In genomic region chr6:145075548-145076224, GRCm38 (mm10) we compare ENCODE assay signal across 8 mouse cellular contexts. TPM values are rescaled to one million over a fixed set of nuclear protein-coding genes. Genes with fewer than 3 reads are reported as not detected.
DNase-seq lines count a peak whose midpoint lies in the region; ATAC-seq and TF ChIP-seq lines count a peak whose summit lies in the region.

Bcat1 (minus strand) TSS chr6:145076184.

- no peak for TF ChIP-seq POLR2A in ES-Bruce4 (IDR thresholded peaks at IDR 0.05; ENCODE audit: insufficient read depth, low read length)
- no peak for TF ChIP-seq POLR2A in cortical plate, adult 2 months (IDR thresholded peaks at IDR 0.05; ENCODE audit: extremely low read depth, insufficient read depth, low read length)

- DNase-seq in kidney, adult 18-20 months, result peak; percentile 17
- DNase-seq in kidney, adult 9 months, result no peak
- no peak for DNase-seq in heart, postnatal 0 days (ENCODE audit: low spot score)
- peak; percentile 8 to 18 for DNase-seq in layer of hippocampus, postnatal 14 days (ENCODE audit: low spot score in 2 of 2)
- peak; percentile 82 for DNase-seq in midbrain, embryonic 10.5 days (ENCODE audit: low spot score)
- DNase-seq in stomach, postnatal 0 days (ENCODE audit: low spot score), result peak; percentile 26

- peaks cover under 1% of the 10 kb centered on the region; the same call in 1 of the 2 replicates for H3K9me3 ChIP-seq in ES-Bruce4 (replicated peaks; ENCODE audit: control insufficient read depth, insufficient read depth, low read length, poor library complexity, severe bottlenecking)
- H3K9me3 ChIP-seq in heart, postnatal 0 days (replicated peaks; ENCODE audit: control insufficient read depth, low read length), result no peaks in the 10 kb centered on the region
- no peaks in the 10 kb centered on the region for H3K9me3 ChIP-seq in midbrain, embryonic 10.5 days (replicated peaks)
- H3K9me3 ChIP-seq in stomach, postnatal 0 days (ENCODE audit: control insufficient read depth, low read length), result no peaks in the 10 kb centered on the region

- peak within 1 kb of the TSS; percentile 83 for H3K9ac ChIP-seq in ES-Bruce4 (ENCODE audit: low read depth, poor library complexity, severe bottlenecking)
- H3K9ac ChIP-seq in heart, postnatal 0 days (replicated peaks; ENCODE audit: low read depth, low read length), result 0 out of 2 replicates have a peak within 1 kb of the TSS, but pooled peaks have one; percentile 22
- H3K9ac ChIP-seq in stomach, postnatal 0 days (ENCODE audit: low read length), result peak within 1 kb of the TSS; percentile 35; the same call in 1 of the 2 replicates

- TF ChIP-seq EP300 in ES-Bruce4 (IDR thresholded peaks at IDR 0.05; ENCODE audit: insufficient read depth, low read depth, low read length), result peak; percentile 73
- TF ChIP-seq EP300 in heart, postnatal 0 days (IDR thresholded peaks at IDR 0.05; ENCODE audit: low read depth), result no peak
- TF ChIP-seq EP300 in stomach, postnatal 0 days (optimal IDR thresholded peaks at IDR 0.05), result no peak

- peak within 1 kb of the TSS; percentile 50 for H3K27ac ChIP-seq in ES-Bruce4 (ENCODE audit: insufficient read depth, low read length)
- no peak within 1 kb of the TSS for H3K27ac ChIP-seq in cortical plate, adult 2 months (ENCODE audit: insufficient read depth, low read length)
- H3K27ac ChIP-seq in heart, postnatal 0 days (ENCODE audit: low read depth), result no peak within 1 kb of the TSS
- H3K27ac ChIP-seq in midbrain, embryonic 10.5 days (replicated peaks), result peak within 1 kb of the TSS; percentile 89
- H3K27ac ChIP-seq in stomach, postnatal 0 days (replicated peaks), result no peak within 1 kb of the TSS

- peaks cover 6% of the 10 kb centered on the region for H3K4me1 ChIP-seq in ES-Bruce4 (ENCODE audit: control insufficient read depth, insufficient read depth, low read length)
- H3K4me1 ChIP-seq in cortical plate, adult 2 months (ENCODE audit: control insufficient read depth, insufficient read depth, low read length), result no peaks in the 10 kb centered on the region
- H3K4me1 ChIP-seq in heart, postnatal 0 days (ENCODE audit: control insufficient read depth, insufficient read depth), result peaks cover 9% of the 10 kb centered on the region; the same call in 1 of the 2 replicates
- peaks cover 29% of the 10 kb centered on the region for H3K4me1 ChIP-seq in midbrain, embryonic 10.5 days
- H3K4me1 ChIP-seq in stomach, postnatal 0 days (replicated peaks; ENCODE audit: control insufficient read depth, insufficient read depth), result no peaks in the 10 kb centered on the region

- H3K4me3 ChIP-seq in ES-Bruce4 (ENCODE audit: low read depth, low read length), result peak within 1 kb of the TSS; percentile 93
- peak within 1 kb of the TSS; percentile 36 for H3K4me3 ChIP-seq in cortical plate, adult 2 months (ENCODE audit: insufficient read depth, low read length)
- peak within 1 kb of the TSS; percentile 41 for H3K4me3 ChIP-seq in heart, postnatal 0 days (ENCODE audit: low read depth, low read length)
- peak within 1 kb of the TSS; percentile 65 for H3K4me3 ChIP-seq in midbrain, embryonic 10.5 days
- peak within 1 kb of the TSS; percentile 40 for H3K4me3 ChIP-seq in stomach, postnatal 0 days (ENCODE audit: low read depth, low read length)

- no peaks in the 10 kb centered on the region for H3K36me3 ChIP-seq in ES-Bruce4 (ENCODE audit: control insufficient read depth, insufficient read depth, low read length, poor library complexity, severe bottlenecking)
- H3K36me3 ChIP-seq in heart, postnatal 0 days (replicated peaks; ENCODE audit: control insufficient read depth, insufficient read depth, low read length), result no peaks in the 10 kb centered on the region
- H3K36me3 ChIP-seq in midbrain, embryonic 10.5 days, result no peaks in the 10 kb centered on the region
- no peaks in the 10 kb centered on the region for H3K36me3 ChIP-seq in stomach, postnatal 0 days (ENCODE audit: control insufficient read depth, insufficient read depth, low read length)

- under 1% methylated on average over 39 of the region's 39 CpGs for WGBS in heart, postnatal 0 days
- WGBS in midbrain, embryonic 10.5 days, result under 1% methylated on average over 39 of the region's 39 CpGs
- WGBS in stomach, postnatal 0 days, result 1% methylated on average over 39 of the region's 39 CpGs

- peak within 1 kb of the TSS; percentile 65 for H3K4me2 ChIP-seq in heart, postnatal 0 days (ENCODE audit: low read depth, low read length)
- peak within 1 kb of the TSS; percentile 56 for H3K4me2 ChIP-seq in stomach, postnatal 0 days (replicated peaks; ENCODE audit: low read depth)

- TF ChIP-seq CTCF in ES-Bruce4 (IDR thresholded peaks at IDR 0.05; ENCODE audit: low read depth, low read length), result no peak
- no peak for TF ChIP-seq CTCF in cortical plate, adult 2 months (IDR thresholded peaks at IDR 0.05; ENCODE audit: extremely low read depth, insufficient read depth, low read length)
- no peak for TF ChIP-seq CTCF in heart, postnatal 0 days (IDR thresholded peaks at IDR 0.05; ENCODE audit: low read depth)
- no peak for TF ChIP-seq CTCF in stomach, postnatal 0 days (IDR thresholded peaks at IDR 0.05; ENCODE audit: low read depth)

- H3K27me3 ChIP-seq in ES-Bruce4 (ENCODE audit: control insufficient read depth, insufficient read depth, low read length, poor library complexity, severe bottlenecking), result no peaks in the 10 kb centered on the region
- H3K27me3 ChIP-seq in heart, postnatal 0 days (ENCODE audit: control insufficient read depth, insufficient read depth, low read length), result peaks cover 39% of the 10 kb centered on the region
- peaks cover 10% of the 10 kb centered on the region; the same call in 1 of the 2 replicates for H3K27me3 ChIP-seq in midbrain, embryonic 10.5 days (ENCODE audit: low read depth, poor library complexity, severe bottlenecking)
- H3K27me3 ChIP-seq in stomach, postnatal 0 days (ENCODE audit: control insufficient read depth, insufficient read depth, low read length), result peaks cover 2% of the 10 kb centered on the region; the same call in 1 of the 2 replicates

- no peak; the same call in 1 of the 2 replicates for ATAC-seq in heart, postnatal 0 days (ENCODE audit: insufficient read depth, low read depth)
- 0 out of 2 replicates have a peak, but pooled peaks have one; percentile 24 for ATAC-seq in stomach, postnatal 0 days (ENCODE audit: low FRiP score, low TSS enrichment)

RNA-seq across cellular contexts. Expression of gene Bcat1, which starts in this region (rescaled TPM):
- 141 and 170 TPM in 2 replicates for polyA plus RNA-seq in ES-Bruce4 (2011; ENCODE audit: insufficient read depth, insufficient read length, low read depth, missing spikeins)
- polyA plus RNA-seq in cortical plate, adult 2 months (2012; rRNA removed), result 19.0 and 19.5 TPM in 2 replicates
- 2.6 and 4.6 TPM in 2 replicates for total RNA-seq in heart, postnatal 0 days (2014; rRNA removed; ENCODE audit: low replicate concordance)
- 0.94 and 1.7 TPM in 2 replicates for polyA plus RNA-seq in heart, postnatal 0 days (2015; fragmentation: Nextera tagmentation; extraction: Ambion mirVana)
- total RNA-seq in layer of hippocampus, postnatal 14 days (2021), result 10 to 100 TPM; 88.1 to 88.7 TPM
- polyA plus RNA-seq in midbrain, embryonic 10.5 days (2016; fragmentation: Nextera tagmentation; extraction: Ambion mirVana), result 139 and 149 TPM in 2 replicates
- 6.3 and 7.4 TPM in 2 replicates for polyA plus RNA-seq in stomach, postnatal 0 days (2015; fragmentation: Nextera tagmentation; extraction: Ambion mirVana)

Comparison
In these comparisons a context has a peak if more than half of its experiments do, and no peak if none do; other contexts are left out.
1. RNA of gene Bcat1 (total RNA-seq): 88.1 to 88.7 TPM in layer of hippocampus, postnatal 14 days; 2.6 to 4.6 TPM in heart, postnatal 0 days; every median in the first group is over 10 times any median in the second.
2. DNase-seq: peak in kidney, adult 18-20 months (single experiment), layer of hippocampus, postnatal 14 days (2 of 2), midbrain, embryonic 10.5 days (single experiment) and stomach, postnatal 0 days (single experiment); none in kidney, adult 9 months (single experiment) and heart, postnatal 0 days (single experiment).
3. H3K27ac ChIP-seq: peak in ES-Bruce4 (single experiment) and midbrain, embryonic 10.5 days (single experiment); none in cortical plate, adult 2 months (single experiment), heart, postnatal 0 days (single experiment) and stomach, postnatal 0 days (single experiment).
4. H3K4me3 ChIP-seq: peak in every context shown above with its lines; median percentile 93 in ES-Bruce4; 65 in midbrain, embryonic 10.5 days; 41 in heart, postnatal 0 days; 40 in stomach, postnatal 0 days; 36 in cortical plate, adult 2 months.
5. H3K9ac ChIP-seq: peak in every context shown above with its lines; median percentile 83 in ES-Bruce4; 35 in stomach, postnatal 0 days; 22 in heart, postnatal 0 days.